Mouse (Mus musculus): ENCODE measurements around the gene Cxcl10. TPM values are rescaled to one million over a fixed set of nuclear protein-coding genes. Genes with fewer than 3 reads are reported as not detected.

The Cxcl10 gene
- total RNA-seq, 1 experiment from 2014 or later: 3.2 TPM

DNA sequence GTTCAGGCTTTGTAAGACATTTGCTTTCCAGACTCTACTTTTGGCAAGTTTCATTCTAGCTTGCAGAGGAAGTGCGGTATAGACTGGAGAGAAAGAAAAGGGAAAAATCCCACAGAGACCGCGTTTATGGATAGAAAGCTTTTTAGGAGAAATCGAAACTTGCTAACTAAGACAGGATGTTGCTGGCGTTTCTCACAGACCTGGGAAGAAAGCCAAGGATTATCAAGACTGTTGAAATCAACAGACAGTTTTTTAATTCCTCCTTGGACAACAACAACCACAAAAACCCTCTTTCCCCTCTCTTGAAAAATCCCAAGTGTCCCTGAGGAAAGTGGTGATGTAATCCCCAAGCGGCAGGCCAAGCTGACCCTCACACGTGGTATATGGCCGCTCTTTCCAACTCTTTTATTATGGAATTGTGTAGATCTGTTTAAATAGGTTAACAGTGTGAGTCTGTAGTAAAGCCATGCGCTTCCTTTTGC, 16.3 kb downstream of the Cxcl10 start:
- ATAC-seq (replicated peaks in 1 of 2; ENCODE audit: insufficient read depth in 1 of 2, low FRiP score in 2 of 2, low TSS enrichment in 1 of 2, low read depth in 1 of 2, poor library complexity in 2 of 2, severe bottlenecking in 2 of 2): peak; percentile 14 to 37; a peak in 2 of 4 replicates

DNA sequence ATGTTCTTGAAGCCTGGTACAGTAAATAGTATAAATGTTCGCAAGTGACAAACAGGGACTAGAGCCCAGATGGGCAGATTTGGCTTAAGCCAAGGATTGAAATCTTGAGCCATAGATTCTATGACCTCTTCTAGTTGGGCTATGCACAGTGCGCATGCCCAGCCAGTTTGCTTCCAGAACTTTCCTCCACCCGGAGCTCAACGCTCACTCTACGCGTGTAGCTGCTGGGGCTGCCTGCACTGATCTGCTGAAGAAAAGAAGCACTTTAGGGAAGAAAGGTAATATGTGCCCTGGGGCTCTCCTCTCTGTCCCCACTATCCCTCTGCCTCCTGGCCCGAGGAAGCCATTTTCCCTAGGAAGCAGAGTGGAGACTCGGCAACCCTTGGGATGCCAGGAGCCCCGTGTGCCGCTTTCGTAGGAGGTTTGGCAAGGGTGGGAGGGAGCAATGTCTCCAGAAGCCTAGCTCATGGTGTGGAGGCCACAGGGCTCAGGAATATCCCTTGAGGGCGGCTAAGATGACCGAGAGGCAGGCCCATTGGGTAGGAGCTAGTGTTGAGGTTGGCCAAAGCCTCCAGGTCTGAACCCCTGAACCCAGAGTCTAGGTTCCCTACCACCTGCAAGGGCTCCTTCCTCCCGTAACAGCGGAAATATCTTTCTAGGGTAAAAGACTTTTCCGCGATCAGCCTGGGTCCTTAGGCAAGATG, 16.9 kb downstream of the Cxcl10 start, which contains the start of gene Art3:
TSS of gene Art3 (plus strand) at position 193 of the 704 bp plus-strand sequence.
- ATAC-seq (replicated peaks in 1 of 2; ENCODE audit: insufficient read depth in 1 of 2, low FRiP score in 2 of 2, low TSS enrichment in 1 of 2, low read depth in 1 of 2, poor library complexity in 2 of 2, severe bottlenecking in 2 of 2): peak in 1 of 2 experiments; percentile 32; a peak in 2 of 4 replicates

DNA sequence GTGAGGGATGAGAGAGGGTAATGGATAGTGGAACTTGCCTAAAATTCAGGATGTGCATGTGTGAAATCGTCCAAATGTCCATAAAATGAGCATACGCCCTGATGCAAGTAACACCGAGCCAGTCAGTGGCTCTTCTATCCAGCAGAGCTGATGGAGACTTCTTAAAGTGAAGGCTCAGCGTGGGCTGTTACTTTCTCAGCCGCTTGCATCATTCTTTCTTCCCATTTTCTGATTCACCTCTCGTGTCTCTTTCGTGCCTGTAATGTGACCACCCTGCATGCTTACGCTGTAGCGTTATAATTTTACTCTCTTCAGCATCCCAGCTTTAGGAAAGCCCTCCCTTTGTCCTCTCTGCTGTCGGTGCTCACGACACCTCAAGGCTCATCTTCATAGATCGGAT, 17.6 kb downstream of the Cxcl10 start:
- ATAC-seq (replicated peaks in 1 of 2; ENCODE audit: insufficient read depth in 1 of 2, low FRiP score in 2 of 2, low TSS enrichment in 1 of 2, low read depth in 1 of 2, poor library complexity in 2 of 2, severe bottlenecking in 2 of 2): 0 out of 4 replicates have a peak, but pooled peaks of 1 of the 2 experiments have one; percentile 16

DNA sequence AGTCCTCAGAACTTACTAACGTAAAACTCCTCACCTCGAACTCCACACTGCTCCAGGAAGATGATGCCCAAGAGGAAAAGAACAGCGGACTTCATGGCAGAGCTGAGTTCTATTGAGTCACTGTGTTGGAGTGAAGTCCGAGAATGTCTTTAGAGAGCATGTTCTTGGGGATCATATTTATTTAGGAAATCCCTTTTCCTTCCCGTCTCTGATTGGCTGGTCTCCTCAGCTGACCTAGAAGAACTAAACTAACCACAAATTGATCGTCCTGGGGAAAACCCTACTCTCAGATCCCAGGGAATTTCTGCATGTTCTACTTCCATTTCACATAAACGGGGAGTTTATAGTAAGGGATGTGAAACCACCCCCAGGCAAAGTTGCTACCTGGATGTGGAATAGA, 20.8 kb downstream of the Cxcl10 start, which contains the start of gene Cxcl9:
TSS of gene Cxcl9 (minus strand) at position 151 of the 400 bp plus-strand sequence.
- no peak for ATAC-seq (replicated peaks in 1 of 2; ENCODE audit: insufficient read depth in 1 of 2, low FRiP score in 2 of 2, low TSS enrichment in 1 of 2, low read depth in 1 of 2, poor library complexity in 2 of 2, severe bottlenecking in 2 of 2)

- peak; percentile 60 to 84 for ATAC-seq (replicated peaks in 1 of 2; ENCODE audit: insufficient read depth in 1 of 2, low FRiP score in 2 of 2, low TSS enrichment in 1 of 2, low read depth in 1 of 2, poor library complexity in 2 of 2, severe bottlenecking in 2 of 2)
Observed at GRCm38 (mm10) chr5:92327367-92327766, 21.3 kb downstream of the Cxcl10 start.

DNA sequence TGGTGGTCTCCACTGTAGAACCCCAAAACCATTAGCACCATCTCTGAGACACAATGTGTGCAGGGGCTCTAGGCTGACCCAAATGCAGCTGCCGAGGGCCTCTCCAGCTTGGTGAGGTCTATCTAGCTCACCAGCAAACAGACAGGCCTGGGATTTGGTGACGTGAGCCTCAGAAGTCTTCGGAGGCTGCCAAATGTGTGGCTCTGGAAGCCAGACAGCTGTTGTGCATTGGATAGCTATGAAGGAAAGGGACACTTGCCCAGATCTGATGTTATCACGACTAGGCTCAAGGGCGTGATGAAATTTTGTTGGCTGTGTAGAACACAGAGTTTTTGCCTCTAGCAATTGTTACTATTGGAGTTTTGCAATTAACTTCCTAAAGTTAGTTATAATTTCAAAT, 25.4 kb downstream of the Cxcl10 start:
- no peak for ATAC-seq (replicated peaks in 1 of 2; ENCODE audit: insufficient read depth in 1 of 2, low FRiP score in 2 of 2, low TSS enrichment in 1 of 2, low read depth in 1 of 2, poor library complexity in 2 of 2, severe bottlenecking in 2 of 2)

DNA sequence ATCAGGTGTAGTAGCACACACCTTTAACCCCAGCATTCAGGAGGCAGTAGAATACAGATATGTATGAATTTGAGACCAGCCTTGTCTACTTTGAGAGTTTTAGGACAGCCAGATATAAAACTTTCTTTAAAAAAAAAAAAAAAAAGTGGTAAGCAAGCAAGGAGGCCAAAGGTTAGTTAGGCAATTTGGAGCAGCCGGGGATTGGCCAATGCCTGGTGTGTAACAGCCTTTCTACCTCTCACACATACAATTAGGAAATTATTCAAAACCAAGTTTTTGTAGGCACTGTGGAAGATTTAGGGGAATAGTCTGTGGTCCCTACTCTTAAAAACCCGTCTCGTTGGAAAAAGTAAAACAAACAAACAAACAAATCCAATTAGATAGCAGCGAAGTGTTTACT, 26.1 kb downstream of the Cxcl10 start:
- ATAC-seq (replicated peaks in 1 of 2; ENCODE audit: insufficient read depth in 1 of 2, low FRiP score in 2 of 2, low TSS enrichment in 1 of 2, low read depth in 1 of 2, poor library complexity in 2 of 2, severe bottlenecking in 2 of 2): no peak

- no peak for ATAC-seq (replicated peaks in 1 of 2; ENCODE audit: insufficient read depth in 1 of 2, low FRiP score in 2 of 2, low TSS enrichment in 1 of 2, low read depth in 1 of 2, poor library complexity in 2 of 2, severe bottlenecking in 2 of 2)
Observed at GRCm38 (mm10) chr5:92321631-92322400, 26.9 kb downstream of the Cxcl10 start.

DNA sequence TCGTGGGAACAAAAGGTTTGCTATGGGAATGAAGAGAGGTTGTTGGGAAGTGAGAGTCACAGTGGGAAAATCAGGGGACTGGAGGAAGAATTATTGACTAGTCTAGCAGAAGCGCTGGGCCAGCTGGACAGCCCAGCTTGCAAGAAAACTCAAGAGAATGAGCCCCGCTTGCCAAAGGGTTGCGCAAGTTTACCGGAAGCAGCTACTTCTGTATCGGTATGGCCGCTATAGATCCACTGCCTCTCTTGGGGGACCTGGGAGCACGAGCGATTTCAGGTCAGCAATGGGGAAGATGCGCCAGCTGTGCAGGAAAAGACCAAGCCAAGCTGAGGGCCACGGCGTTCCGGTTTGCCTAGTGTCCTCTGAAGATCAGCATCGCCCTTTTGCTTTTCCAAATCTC, 30.1 kb downstream of the Cxcl10 start:
- peak in 1 of 2 experiments; percentile 41; a peak in 1 of 4 replicates for ATAC-seq (replicated peaks in 1 of 2; ENCODE audit: insufficient read depth in 1 of 2, low FRiP score in 2 of 2, low TSS enrichment in 1 of 2, low read depth in 1 of 2, poor library complexity in 2 of 2, severe bottlenecking in 2 of 2)

DNA sequence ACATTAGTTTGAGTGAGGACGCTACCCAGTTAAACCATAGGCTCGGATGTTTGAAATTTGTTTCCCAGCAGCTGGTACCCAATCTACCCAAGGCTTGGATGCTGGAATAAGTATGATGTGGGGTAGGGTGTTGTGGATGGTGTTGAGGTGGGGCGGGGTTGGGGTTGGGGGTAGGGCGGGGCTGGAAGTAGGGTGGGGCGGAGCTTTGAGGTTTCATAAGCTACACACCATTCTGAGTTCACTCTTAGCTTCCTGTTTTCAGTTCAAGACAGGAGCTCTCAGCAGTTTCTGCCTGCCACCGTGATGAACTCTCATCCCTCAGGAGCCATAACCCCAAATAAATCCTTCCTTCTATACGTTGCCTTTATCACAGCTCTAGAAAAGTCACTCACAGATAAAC, 30.6 kb downstream of the Cxcl10 start:
- peak in 1 of 2 experiments; percentile 59; a peak in 1 of 4 replicates for ATAC-seq (replicated peaks in 1 of 2; ENCODE audit: insufficient read depth in 1 of 2, low FRiP score in 2 of 2, low TSS enrichment in 1 of 2, low read depth in 1 of 2, poor library complexity in 2 of 2, severe bottlenecking in 2 of 2)

- no peak for ATAC-seq (replicated peaks in 1 of 2; ENCODE audit: insufficient read depth in 1 of 2, low FRiP score in 2 of 2, low TSS enrichment in 1 of 2, low read depth in 1 of 2, poor library complexity in 2 of 2, severe bottlenecking in 2 of 2)
Observed at GRCm38 (mm10) chr5:92313776-92314175, 34.9 kb downstream of the Cxcl10 start.

GRCm38 (mm10) chr5:92312046-92312715, 36.5 kb downstream of the Cxcl10 start:
- ATAC-seq (replicated peaks in 1 of 2; ENCODE audit: insufficient read depth in 1 of 2, low FRiP score in 2 of 2, low TSS enrichment in 1 of 2, low read depth in 1 of 2, poor library complexity in 2 of 2, severe bottlenecking in 2 of 2): peak; percentile 43 to 54; a peak in 3 of 4 replicates

- ATAC-seq (replicated peaks in 1 of 2; ENCODE audit: insufficient read depth in 1 of 2, low FRiP score in 2 of 2, low TSS enrichment in 1 of 2, low read depth in 1 of 2, poor library complexity in 2 of 2, severe bottlenecking in 2 of 2): peak; percentile 92 to 94
Observed at GRCm38 (mm10) chr5:92309681-92310511, 38.8 kb downstream of the Cxcl10 start, which contains the start of gene Sdad1. Gene Sdad1, minus strand, starts transcription at chr5:92310479.

GRCm38 (mm10) chr5:92304291-92304690, 44.4 kb downstream of the Cxcl10 start:
- no peak for ATAC-seq (replicated peaks in 1 of 2; ENCODE audit: insufficient read depth in 1 of 2, low FRiP score in 2 of 2, low TSS enrichment in 1 of 2, low read depth in 1 of 2, poor library complexity in 2 of 2, severe bottlenecking in 2 of 2)

GRCm38 (mm10) chr5:92302149-92302840, 46.4 kb downstream of the Cxcl10 start:
- ATAC-seq (replicated peaks in 1 of 2; ENCODE audit: insufficient read depth in 1 of 2, low FRiP score in 2 of 2, low TSS enrichment in 1 of 2, low read depth in 1 of 2, poor library complexity in 2 of 2, severe bottlenecking in 2 of 2): no peak

Measured in hematopoietic stem cell, adult 5-6 weeks (primary cell).